9 mouse cellular contexts compared by ENCODE assay signal in genomic region chr19:30295263-30295704, GRCm38 (mm10).
A peak's percentile ranks its signal among the peaks of the same experiment; 100 is the strongest.
DNase-seq lines count a peak whose midpoint lies in the region; ATAC-seq lines count a peak whose summit lies in the region.
"Had no signal": no experiment of that assay in that cellular context is flagged by ENCODE, and none has a peak within 500 bp of the region (broad histone marks: within the 10 kb centered on the region; RNA-seq: fewer than 3 reads in every experiment).

No protein-coding gene starts in this region.

- H3K4me2 ChIP-seq in hindbrain, embryonic 14.5 days (replicated peaks): peak overlapping the region; percentile 38

- DNase-seq in kidney, adult 18-20 months: peak; percentile 45
- no peak for DNase-seq in kidney, adult 11 months
- peak; percentile 32 for DNase-seq in c-Kit-positive CD71-negative TER-119-negative erythroid progenitor cells, embryonic 14.5 days (ENCODE audit: low read depth)
- peak; percentile 71 for DNase-seq in hindbrain, embryonic 14.5 days (ENCODE audit: low spot score)
- DNase-seq in layer of hippocampus, postnatal 36 days: peak; percentile 9 to 22
- DNase-seq in retina, embryonic 14.5 days (ENCODE audit: low spot score): peak; percentile 83
- DNase-seq in gastrocnemius, postnatal 4 days (ENCODE audit: low spot score in 2 of 2): no peak
- DNase-seq in urinary bladder, postnatal 10 days (ENCODE audit: low spot score): no peak

- H3K9me3 ChIP-seq in hindbrain, embryonic 14.5 days (ENCODE audit: control insufficient read depth, low read length): no peaks in the 10 kb centered on the region

- peak overlapping the region; percentile 16; the same call in 1 of the 2 replicates for H3K9ac ChIP-seq in hindbrain, embryonic 14.5 days

- no peaks in the 10 kb centered on the region for H3K27me3 ChIP-seq in hindbrain, embryonic 14.5 days (ENCODE audit: control insufficient read depth, insufficient read depth, low read length)

- peaks cover 5% of the 10 kb centered on the region; the same call in 1 of the 2 replicates for H3K4me1 ChIP-seq in hindbrain, embryonic 14.5 days (replicated peaks; ENCODE audit: control insufficient read depth, insufficient read depth, low read length)

- WGBS in hindbrain, embryonic 14.5 days: 34% methylated on average over 15 of the region's 15 CpGs

- H3K27ac ChIP-seq in hindbrain, embryonic 14.5 days: no peak overlapping the region
- H3K27ac ChIP-seq: macrophage had no signal

- H3K4me3 ChIP-seq in hindbrain, embryonic 14.5 days (replicated peaks; ENCODE audit: low read length): peak overlapping the region; percentile 7; the same call in 1 of the 2 replicates

- no peak for ATAC-seq in hindbrain, embryonic 14.5 days (ENCODE audit: low FRiP score)

- H3K36me3 ChIP-seq in hindbrain, embryonic 14.5 days (replicated peaks; ENCODE audit: control insufficient read depth, insufficient read depth): no peaks in the 10 kb centered on the region

Comparison
In these comparisons a context has a peak if more than half of its experiments do, and no peak if none do; other contexts are left out.
1. DNase-seq: peak in kidney, adult 18-20 months (single experiment), c-Kit-positive CD71-negative TER-119-negative erythroid progenitor cells, embryonic 14.5 days (single experiment), hindbrain, embryonic 14.5 days (single experiment), layer of hippocampus, postnatal 36 days (2 of 2) and retina, embryonic 14.5 days (single experiment); none in kidney, adult 11 months (single experiment), gastrocnemius, postnatal 4 days (0 of 2) and urinary bladder, postnatal 10 days (single experiment).